Mouse (Mus musculus): Measurements from ENCODE around the gene Ugt1a1.

Ugt1a1 gene

GRCm38 (mm10) chr1:88211812-88212211, at the start of gene Ugt1a1:
Gene Ugt1a1 (plus strand): TSS chr1:88211959.
- TF ChIP-seq GATA4 (IDR thresholded peaks at IDR 0.05; ENCODE audit: insufficient replicate concordance, low read length), result no peak

GRCm38 (mm10) chr1:88165711-88166110, 46.0 kb upstream of the Ugt1a1 start, which contains the start of gene Ugt1a5:
Gene Ugt1a5 (plus strand): TSS chr1:88166012.
- TF ChIP-seq GATA4 (IDR thresholded peaks at IDR 0.05; ENCODE audit: insufficient replicate concordance, low read length), result no peak

DNA sequence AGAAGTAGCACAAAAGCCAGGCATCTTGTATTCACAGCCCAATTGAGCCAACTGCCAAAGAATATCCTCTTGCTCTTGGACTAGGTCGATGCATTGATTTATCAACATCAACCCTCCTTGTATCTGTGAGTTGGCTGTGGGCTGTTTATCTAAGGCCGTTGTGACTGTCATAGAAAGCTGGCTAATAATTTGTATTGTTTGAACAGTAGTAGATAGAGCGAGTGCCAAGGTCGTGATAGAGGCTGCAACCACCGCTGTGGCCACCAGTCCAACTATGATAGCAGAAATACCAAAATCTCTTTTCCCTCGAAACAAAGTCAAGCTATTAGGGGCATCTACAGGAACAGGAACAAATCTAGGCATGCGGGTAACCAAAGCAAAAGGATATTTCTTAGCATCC, 39.6 kb upstream of the Ugt1a1 start:
- 0 out of 2 replicates have a peak, but pooled peaks have one; percentile 35 for TF ChIP-seq GATA4 (IDR thresholded peaks at IDR 0.05; ENCODE audit: insufficient replicate concordance, low read length)

- peak; percentile 27; the same call in 1 of the 2 replicates for TF ChIP-seq GATA4 (IDR thresholded peaks at IDR 0.05; ENCODE audit: insufficient replicate concordance, low read length)
Observed at GRCm38 (mm10) chr1:88179657-88180056, 32.1 kb upstream of the Ugt1a1 start.

GRCm38 (mm10) chr1:88186325-88186935, 25.3 kb upstream of the Ugt1a1 start:
- no peak for TF ChIP-seq GATA4 (IDR thresholded peaks at IDR 0.05; ENCODE audit: insufficient replicate concordance, low read length)

GRCm38 (mm10) chr1:88192136-88192535, 19.6 kb upstream of the Ugt1a1 start:
- TF ChIP-seq GATA4 (IDR thresholded peaks at IDR 0.05; ENCODE audit: insufficient replicate concordance, low read length), result no peak

DNA sequence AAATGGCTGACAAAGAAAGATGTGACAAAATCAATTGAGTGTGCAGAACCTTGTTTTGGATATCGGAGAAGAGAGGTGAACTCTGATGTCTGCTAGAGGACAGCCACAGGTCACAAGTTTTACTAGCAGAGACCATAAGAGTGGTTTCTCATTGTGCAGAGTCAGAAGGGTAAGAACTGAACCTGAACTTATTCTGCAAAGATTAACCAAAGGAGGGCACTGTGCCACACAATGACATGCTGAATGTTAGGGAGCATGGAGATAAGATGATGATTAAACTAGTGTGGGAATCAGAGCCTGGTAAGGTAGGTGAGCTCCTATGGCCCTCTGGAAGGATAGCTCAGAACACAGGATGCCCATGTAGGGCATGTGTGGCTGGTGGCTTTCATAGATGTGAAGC, 16.1 kb upstream of the Ugt1a1 start:
- no peak for TF ChIP-seq GATA4 (IDR thresholded peaks at IDR 0.05; ENCODE audit: insufficient replicate concordance, low read length)

- TF ChIP-seq GATA4 (IDR thresholded peaks at IDR 0.05; ENCODE audit: insufficient replicate concordance, low read length), result no peak
Observed at GRCm38 (mm10) chr1:88197443-88197842, 14.3 kb upstream of the Ugt1a1 start.

GRCm38 (mm10) chr1:88199996-88200395, 11.8 kb upstream of the Ugt1a1 start:
- no peak for TF ChIP-seq GATA4 (IDR thresholded peaks at IDR 0.05; ENCODE audit: insufficient replicate concordance, low read length)

DNA sequence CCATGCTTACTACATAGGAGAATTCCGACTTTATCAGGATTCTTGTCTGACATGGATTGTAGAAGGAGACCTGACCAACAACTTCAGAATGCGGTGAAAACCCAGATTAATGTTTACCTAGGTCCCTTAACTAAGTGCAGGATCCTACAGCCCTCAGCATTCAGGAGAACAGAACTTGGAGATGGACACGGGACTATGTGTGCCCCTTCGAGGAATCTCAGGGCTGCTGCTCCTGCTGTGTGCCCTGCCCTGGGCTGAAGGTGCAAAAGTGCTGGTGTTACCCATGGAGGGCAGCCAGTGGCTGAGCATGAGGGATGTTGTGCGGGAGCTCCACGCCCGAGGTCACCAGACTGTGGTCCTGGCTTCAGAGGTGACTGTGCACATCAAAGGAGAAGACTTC, 11.3 kb upstream of the Ugt1a1 start, which contains the start of gene Ugt1a2:
Gene Ugt1a2, plus strand, starts transcription at position 146 of the 400 bp plus-strand sequence.
- TF ChIP-seq GATA4 (IDR thresholded peaks at IDR 0.05; ENCODE audit: insufficient replicate concordance, low read length), result no peak

DNA sequence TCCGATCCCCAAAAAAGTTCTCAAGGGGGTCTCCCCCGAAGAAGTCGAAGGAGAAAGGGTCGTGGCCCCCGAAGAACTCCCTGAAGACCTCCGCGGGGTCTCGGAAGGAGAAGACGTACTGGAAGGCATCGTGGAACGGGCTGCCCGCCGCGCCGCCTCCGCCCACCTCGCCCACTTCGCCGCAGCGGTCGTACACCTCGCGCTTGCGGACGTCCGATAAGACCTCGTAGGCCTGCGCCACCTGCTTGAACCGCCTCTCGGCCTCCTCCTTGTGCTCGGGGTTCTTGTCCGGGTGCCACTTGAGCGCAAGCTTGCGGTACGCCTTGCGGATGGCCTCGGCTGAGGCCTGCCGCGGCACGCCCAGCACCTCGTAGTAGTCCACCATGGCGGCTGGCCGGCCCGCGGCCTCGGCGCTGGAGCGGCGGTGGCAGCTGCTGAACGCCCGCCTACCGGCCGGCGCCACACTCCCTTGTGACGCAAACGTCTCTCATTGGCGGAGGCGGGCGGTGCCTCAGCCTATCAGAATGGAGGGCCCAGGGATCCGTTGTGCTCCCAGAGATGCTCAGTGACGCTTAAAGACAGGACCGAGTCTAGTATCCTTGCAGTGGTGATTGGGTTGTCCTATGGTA, 6.4 kb upstream of the Ugt1a1 start, which contains the start of gene Dnajb3:
Gene Dnajb3, minus strand, starts transcription at position 489 of the 629 bp plus-strand sequence.
- no peak for TF ChIP-seq GATA4 (IDR thresholded peaks at IDR 0.05; ENCODE audit: insufficient replicate concordance, low read length)

- no peak for TF ChIP-seq GATA4 (IDR thresholded peaks at IDR 0.05; ENCODE audit: insufficient replicate concordance, low read length)
Observed at GRCm38 (mm10) chr1:88206843-88207479, 4.8 kb upstream of the Ugt1a1 start.

GRCm38 (mm10) chr1:88212341-88213045, 734 bp downstream of the Ugt1a1 start:
- no peak for TF ChIP-seq GATA4 (IDR thresholded peaks at IDR 0.05; ENCODE audit: insufficient replicate concordance, low read length)

- no peak for TF ChIP-seq GATA4 (IDR thresholded peaks at IDR 0.05; ENCODE audit: insufficient replicate concordance, low read length)
Observed at GRCm38 (mm10) chr1:88213061-88213460, 1.3 kb downstream of the Ugt1a1 start.

DNA sequence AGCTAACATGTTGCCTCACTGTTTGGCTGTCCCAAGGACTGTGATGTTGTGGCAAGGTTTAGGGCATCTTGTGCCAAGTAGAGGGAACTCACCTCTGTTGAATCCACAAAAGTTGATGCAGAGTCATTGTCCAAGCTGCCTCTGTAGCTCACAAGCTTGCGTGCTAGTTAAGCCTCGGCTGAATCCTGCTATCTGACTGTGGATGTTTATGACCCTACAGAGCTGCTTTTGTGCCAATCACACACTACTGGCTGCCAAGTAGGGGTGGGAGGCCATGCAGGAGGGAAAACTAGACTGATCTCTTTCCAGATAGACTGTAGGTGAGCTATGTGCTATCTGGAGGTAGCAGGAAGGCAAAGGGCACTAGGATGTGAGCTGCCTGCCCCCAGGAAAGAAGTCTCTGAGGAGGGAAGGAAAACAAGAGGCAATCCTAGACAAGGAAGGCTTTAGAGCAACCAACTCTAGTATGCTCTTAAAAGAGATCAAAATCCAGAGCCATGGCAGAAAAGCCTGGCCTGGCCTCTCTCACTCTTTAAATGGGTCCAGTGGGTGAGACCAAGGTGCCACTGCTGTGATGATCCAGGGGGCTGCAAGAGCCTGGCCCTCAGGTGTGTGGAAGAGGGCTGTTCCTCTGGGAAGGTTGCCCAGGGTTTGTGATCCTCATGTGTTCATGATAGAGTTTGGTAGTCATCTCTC, 2.2 kb downstream of the Ugt1a1 start:
- TF ChIP-seq GATA4 (IDR thresholded peaks at IDR 0.05; ENCODE audit: insufficient replicate concordance, low read length), result no peak

Data from liver, adult (tissue).